Mouse (Mus musculus): ENCODE data around the gene Lzic. TPM values are rescaled to one million over a fixed set of nuclear protein-coding genes. Genes with fewer than 3 reads are reported as not detected.

The Lzic gene
- polyA plus RNA-seq, 1 experiment from 2014 or later = 35.9 TPM

DNA sequence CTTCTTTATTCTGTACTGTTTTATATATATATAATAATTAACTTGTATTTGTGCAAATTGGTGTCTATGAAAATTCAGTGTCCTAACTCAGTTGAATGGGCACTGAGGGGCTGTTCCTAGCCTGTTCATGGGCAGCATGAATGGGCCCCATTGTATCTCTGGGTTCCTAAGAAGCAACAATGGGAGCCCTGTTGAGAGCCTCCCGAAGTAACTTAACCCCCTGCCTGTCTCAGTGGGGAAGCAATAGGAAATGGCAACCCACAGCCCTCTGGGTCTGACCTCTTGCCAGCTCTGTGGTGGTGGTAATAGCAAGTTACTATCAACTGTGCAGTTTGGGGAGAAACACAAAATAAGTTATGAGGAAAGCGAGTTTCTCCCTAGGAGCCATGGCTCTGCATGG, 11.6 kb downstream of the Lzic start:
- Histone ChIP-seq H3K4me2 (ENCODE audit: low read depth, low read length) (no peak overlapping the region), H3K36me3 (ENCODE audit: control insufficient read depth, insufficient read depth, low read length) (peaks cover 26% of the 10 kb centered on the region), H3K9ac (ENCODE audit: low read length) (no peak overlapping the region), H3K9me3 (replicated peaks; ENCODE audit: control insufficient read depth, low read length) (no peaks in the 10 kb centered on the region), H3K4me1 (ENCODE audit: control insufficient read depth, insufficient read depth, low read length) (no peaks in the 10 kb centered on the region), H3K27ac (ENCODE audit: low read length) (no peak overlapping the region), H3K27me3 (ENCODE audit: control insufficient read depth, insufficient read depth, low read length) (no peaks in the 10 kb centered on the region), H3K4me3 (replicated peaks; ENCODE audit: low read length) (no peak overlapping the region)
- peak; percentile 53; the same call in 1 of the 2 replicates for ATAC-seq (ENCODE audit: insufficient read depth, low FRiP score)
- WGBS = 76% methylated on average over 2 of the region's 2 CpGs

DNA sequence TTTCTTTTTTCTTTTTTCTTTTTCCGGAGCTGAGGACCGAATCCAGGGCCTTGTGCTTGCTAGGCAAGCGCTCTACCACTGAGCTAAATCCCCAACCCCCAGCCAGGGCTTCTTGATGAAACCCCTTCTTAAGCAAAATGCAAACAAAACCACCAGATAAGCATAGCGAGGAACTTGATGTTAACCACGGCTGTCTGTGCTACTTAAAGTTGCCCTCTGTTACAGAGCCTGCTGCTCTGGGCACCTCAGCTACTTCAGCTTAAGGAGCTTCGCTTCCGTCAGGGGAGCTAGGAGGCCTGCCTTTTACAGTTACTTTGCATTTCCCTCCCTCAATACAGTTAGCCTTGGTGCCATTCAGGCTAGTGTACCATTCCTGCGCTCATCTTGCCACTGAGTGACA, 13.9 kb downstream of the Lzic start:
- no peak for ATAC-seq (ENCODE audit: insufficient read depth, low FRiP score)
- Histone ChIP-seq H3K4me1 (ENCODE audit: control insufficient read depth, insufficient read depth, low read length) (no peaks in the 10 kb centered on the region), H3K27me3 (ENCODE audit: control insufficient read depth, insufficient read depth, low read length) (no peaks in the 10 kb centered on the region), H3K9ac (ENCODE audit: low read length) (no peak overlapping the region), H3K9me3 (replicated peaks; ENCODE audit: control insufficient read depth, low read length) (no peaks in the 10 kb centered on the region), H3K27ac (ENCODE audit: low read length) (no peak overlapping the region), H3K4me3 (replicated peaks; ENCODE audit: low read length) (no peak overlapping the region), H3K4me2 (ENCODE audit: low read depth, low read length) (no peak overlapping the region), H3K36me3 (ENCODE audit: control insufficient read depth, insufficient read depth, low read length) (peaks cover 32% of the 10 kb centered on the region)
- 67% methylated on average over 8 of the region's 8 CpGs for WGBS

DNA sequence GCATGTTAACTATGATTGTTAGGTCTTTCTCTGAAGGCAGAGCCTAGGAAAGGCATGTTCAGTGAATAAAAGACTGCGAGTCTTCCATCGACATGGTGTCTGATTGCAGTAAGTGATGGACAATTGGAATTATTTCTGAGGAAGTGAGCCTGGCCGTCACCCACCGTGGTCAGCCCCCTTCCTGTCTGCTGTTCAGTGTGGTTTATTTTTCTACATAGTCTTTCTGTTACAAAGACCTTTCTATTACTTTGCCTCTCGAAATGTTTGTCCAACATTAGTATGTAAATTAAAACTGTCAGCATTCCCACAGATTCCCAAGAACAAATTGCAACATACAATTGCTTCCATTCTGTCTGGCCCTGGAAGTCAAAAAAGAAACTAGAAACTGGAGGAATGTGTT, 14.8 kb downstream of the Lzic start:
- no peak for ATAC-seq (ENCODE audit: insufficient read depth, low FRiP score)
- Histone ChIP-seq H3K4me1 (ENCODE audit: control insufficient read depth, insufficient read depth, low read length) (no peaks in the 10 kb centered on the region), H3K36me3 (ENCODE audit: control insufficient read depth, insufficient read depth, low read length) (peaks cover 24% of the 10 kb centered on the region; the same call in 1 of the 2 replicates), H3K9me3 (replicated peaks; ENCODE audit: control insufficient read depth, low read length) (no peaks in the 10 kb centered on the region), H3K4me2 (ENCODE audit: low read depth, low read length) (no peak overlapping the region), H3K27me3 (ENCODE audit: control insufficient read depth, insufficient read depth, low read length) (no peaks in the 10 kb centered on the region), H3K9ac (ENCODE audit: low read length) (no peak overlapping the region), H3K27ac (ENCODE audit: low read length) (no peak overlapping the region), H3K4me3 (replicated peaks; ENCODE audit: low read length) (no peak overlapping the region)
- 81% methylated on average over 5 of the region's 5 CpGs for WGBS

DNA sequence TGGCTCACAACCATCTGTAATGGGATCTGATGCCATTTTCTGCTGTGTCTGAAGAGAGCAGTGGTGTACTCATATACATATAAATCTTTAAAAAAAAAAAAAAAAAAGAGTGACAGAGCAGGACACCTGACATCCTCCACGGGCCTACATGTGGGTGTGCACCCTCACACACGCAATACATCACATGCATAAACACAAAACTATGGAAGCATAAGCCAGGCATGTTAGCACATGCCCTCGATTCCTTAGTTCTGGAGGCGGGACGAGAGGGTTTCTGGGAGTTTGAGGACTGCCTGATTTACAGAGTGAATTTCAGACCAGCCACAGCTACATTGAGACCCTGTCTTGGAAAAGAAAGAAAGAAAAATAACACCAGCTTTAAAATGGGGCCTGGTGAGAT, 19.3 kb downstream of the Lzic start:
- peak overlapping the region; percentile 42; the same call in 1 of the 2 replicates for H3K27ac ChIP-seq (ENCODE audit: low read length)
- H3K4me3 ChIP-seq (replicated peaks; ENCODE audit: low read length) = no peak overlapping the region
- no peaks in the 10 kb centered on the region for H3K9me3 ChIP-seq (replicated peaks; ENCODE audit: control insufficient read depth, low read length)
- ATAC-seq (ENCODE audit: insufficient read depth, low FRiP score) = no peak
- WGBS = 77% methylated on average over 5 of the region's 5 CpGs
- H3K27me3 ChIP-seq (ENCODE audit: control insufficient read depth, insufficient read depth, low read length) = no peaks in the 10 kb centered on the region
- no peaks in the 10 kb centered on the region for H3K4me1 ChIP-seq (ENCODE audit: control insufficient read depth, insufficient read depth, low read length)
- no peak overlapping the region for H3K9ac ChIP-seq (ENCODE audit: low read length)
- H3K36me3 ChIP-seq (ENCODE audit: control insufficient read depth, insufficient read depth, low read length) = peaks cover 12% of the 10 kb centered on the region; the same call in 1 of the 2 replicates
- H3K4me2 ChIP-seq (ENCODE audit: low read depth, low read length) = no peak overlapping the region

DNA sequence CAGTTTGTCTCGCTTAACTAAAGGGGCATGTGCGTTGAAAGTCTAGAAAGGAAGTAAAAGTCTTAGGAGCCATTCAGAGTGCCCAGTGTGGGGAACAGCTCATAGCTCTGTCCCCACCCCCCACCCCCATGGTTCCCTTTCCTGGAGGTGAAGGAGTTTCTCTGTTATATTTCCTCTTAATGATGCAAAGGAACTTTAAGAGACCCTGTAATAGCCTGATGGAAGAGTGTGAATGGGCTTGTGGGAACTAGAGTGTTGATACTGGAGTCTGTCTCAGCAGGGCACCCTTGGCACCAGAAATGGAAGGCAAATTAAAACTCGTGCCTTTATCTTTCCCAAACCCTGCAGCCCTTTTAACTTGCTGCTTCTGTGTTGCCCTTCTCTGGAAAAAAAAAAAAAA, 19.8 kb downstream of the Lzic start:
- no peaks in the 10 kb centered on the region for H3K9me3 ChIP-seq (replicated peaks; ENCODE audit: control insufficient read depth, low read length)
- H3K27me3 ChIP-seq (ENCODE audit: control insufficient read depth, insufficient read depth, low read length) = no peaks in the 10 kb centered on the region
- no peak overlapping the region for H3K9ac ChIP-seq (ENCODE audit: low read length)
- H3K36me3 ChIP-seq (ENCODE audit: control insufficient read depth, insufficient read depth, low read length) = peaks cover 12% of the 10 kb centered on the region; the same call in 1 of the 2 replicates
- H3K4me3 ChIP-seq (replicated peaks; ENCODE audit: low read length) = no peak overlapping the region
- 42% methylated on average over 3 of the region's 3 CpGs for WGBS
- ATAC-seq (ENCODE audit: insufficient read depth, low FRiP score) = no peak
- peak overlapping the region; percentile 42; the same call in 1 of the 2 replicates for H3K27ac ChIP-seq (ENCODE audit: low read length)
- H3K4me1 ChIP-seq (ENCODE audit: control insufficient read depth, insufficient read depth, low read length) = no peaks in the 10 kb centered on the region
- H3K4me2 ChIP-seq (ENCODE audit: low read depth, low read length) = no peak overlapping the region

DNA sequence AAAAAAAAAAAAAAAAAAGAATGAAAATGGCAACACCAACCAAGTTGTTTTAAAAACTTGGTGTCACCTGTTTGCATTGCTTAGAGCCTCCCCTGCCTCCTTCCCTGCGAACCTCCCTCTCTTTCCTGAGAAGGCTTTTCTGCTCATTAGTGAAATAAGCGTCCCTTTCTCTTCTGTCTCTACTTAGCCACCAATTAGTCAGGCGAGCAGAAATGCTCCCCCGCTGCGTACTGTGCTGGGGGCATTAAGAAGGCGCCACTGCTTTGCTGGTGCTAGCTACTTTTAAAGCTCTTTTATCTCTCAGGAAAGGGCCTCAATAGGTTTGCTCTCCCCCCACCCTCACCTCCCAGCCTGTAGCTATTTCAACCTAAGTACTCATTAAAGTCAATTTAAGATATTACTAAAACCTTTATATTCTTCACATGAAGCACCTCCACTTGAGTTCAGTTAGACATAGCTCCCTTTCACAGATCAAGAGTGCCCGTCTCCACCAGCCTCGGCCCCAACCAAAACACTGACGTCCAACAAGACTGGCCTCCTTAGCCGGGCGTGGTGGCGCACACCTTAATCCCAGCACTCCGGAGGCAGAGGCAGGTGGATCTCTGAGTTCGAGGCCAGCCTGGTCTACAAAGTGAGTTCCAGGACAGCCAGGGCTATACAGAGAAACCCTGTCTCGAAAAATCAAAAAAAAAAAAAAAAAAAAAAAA, 20.4 kb downstream of the Lzic start:
- H3K4me1 ChIP-seq (ENCODE audit: control insufficient read depth, insufficient read depth, low read length) = no peaks in the 10 kb centered on the region
- H3K4me2 ChIP-seq (ENCODE audit: low read depth, low read length) = no peak overlapping the region
- peaks cover 9% of the 10 kb centered on the region; the same call in 1 of the 2 replicates for H3K36me3 ChIP-seq (ENCODE audit: control insufficient read depth, insufficient read depth, low read length)
- ATAC-seq (ENCODE audit: insufficient read depth, low FRiP score) = no peak
- H3K9ac ChIP-seq (ENCODE audit: low read length) = no peak overlapping the region
- H3K4me3 ChIP-seq (replicated peaks; ENCODE audit: low read length) = no peak overlapping the region
- 75% methylated on average over 14 of the region's 15 CpGs for WGBS
- no peaks in the 10 kb centered on the region for H3K27me3 ChIP-seq (ENCODE audit: control insufficient read depth, insufficient read depth, low read length)
- H3K27ac ChIP-seq (ENCODE audit: low read length) = no peak overlapping the region
- no peaks in the 10 kb centered on the region for H3K9me3 ChIP-seq (replicated peaks; ENCODE audit: control insufficient read depth, low read length)

DNA sequence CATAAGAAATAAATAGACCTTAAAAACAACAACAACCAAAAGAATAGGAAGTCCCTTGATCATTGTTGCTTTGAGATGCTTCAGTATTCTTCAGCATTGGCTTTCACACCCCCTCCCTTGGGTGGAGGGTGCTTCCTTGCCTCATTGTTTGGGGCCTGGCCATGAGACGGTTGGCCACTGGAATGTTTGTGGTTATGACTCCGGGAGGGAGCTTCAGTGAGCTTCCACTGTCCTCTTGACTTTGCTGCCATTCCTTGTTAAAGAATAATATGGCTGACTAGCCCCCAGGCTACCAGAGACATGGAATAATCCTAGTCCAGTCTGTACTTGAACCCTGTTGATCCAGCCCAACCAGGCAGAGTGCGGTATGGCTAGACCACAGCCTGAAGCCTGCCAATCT, 21.9 kb downstream of the Lzic start:
- no peak overlapping the region for H3K9ac ChIP-seq (ENCODE audit: low read length)
- no peaks in the 10 kb centered on the region for H3K27me3 ChIP-seq (ENCODE audit: control insufficient read depth, insufficient read depth, low read length)
- H3K4me1 ChIP-seq (ENCODE audit: control insufficient read depth, insufficient read depth, low read length) = no peaks in the 10 kb centered on the region
- no peaks in the 10 kb centered on the region for H3K9me3 ChIP-seq (replicated peaks; ENCODE audit: control insufficient read depth, low read length)
- WGBS = 75% methylated on average over 3 of the region's 3 CpGs
- H3K4me2 ChIP-seq (ENCODE audit: low read depth, low read length) = no peak overlapping the region
- no peak for ATAC-seq (ENCODE audit: insufficient read depth, low FRiP score)
- H3K27ac ChIP-seq (ENCODE audit: low read length) = no peak overlapping the region
- no peak overlapping the region for H3K4me3 ChIP-seq (replicated peaks; ENCODE audit: low read length)
- peaks cover 7% of the 10 kb centered on the region; the same call in 1 of the 2 replicates for H3K36me3 ChIP-seq (ENCODE audit: control insufficient read depth, insufficient read depth, low read length)

DNA sequence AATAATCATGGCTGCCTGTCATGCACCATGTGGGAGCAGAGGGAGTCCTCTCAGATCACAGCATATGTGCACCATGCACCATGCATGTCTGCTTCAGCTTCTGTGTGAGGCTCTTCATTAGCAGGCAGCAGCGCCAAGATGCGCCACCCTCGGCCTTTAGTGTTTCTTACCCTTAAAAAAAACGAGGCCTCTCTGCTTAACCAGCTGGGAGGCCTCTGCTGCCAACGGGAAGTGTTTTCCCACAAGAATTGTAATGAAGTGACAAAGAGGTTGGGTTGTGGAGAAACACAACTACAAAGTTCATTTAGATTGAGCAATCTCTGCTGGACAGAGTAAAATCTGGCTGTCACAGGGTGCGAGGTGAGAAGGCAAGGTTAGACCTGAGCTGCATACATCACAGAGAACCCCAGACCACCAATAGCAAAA, 26.2 kb downstream of the Lzic start:
- Histone ChIP-seq H3K4me2 (ENCODE audit: low read depth, low read length) (no peak overlapping the region), H3K9ac (ENCODE audit: low read length) (no peak overlapping the region), H3K27ac (ENCODE audit: low read length) (no peak overlapping the region), H3K4me1 (ENCODE audit: control insufficient read depth, insufficient read depth, low read length) (no peaks in the 10 kb centered on the region), H3K9me3 (replicated peaks; ENCODE audit: control insufficient read depth, low read length) (no peaks in the 10 kb centered on the region), H3K27me3 (ENCODE audit: control insufficient read depth, insufficient read depth, low read length) (no peaks in the 10 kb centered on the region), H3K4me3 (replicated peaks; ENCODE audit: low read length) (no peak overlapping the region), H3K36me3 (ENCODE audit: control insufficient read depth, insufficient read depth, low read length) (no peaks in the 10 kb centered on the region)
- WGBS = 46% methylated on average over 6 of the region's 6 CpGs
- no peak for ATAC-seq (ENCODE audit: insufficient read depth, low FRiP score)

DNA sequence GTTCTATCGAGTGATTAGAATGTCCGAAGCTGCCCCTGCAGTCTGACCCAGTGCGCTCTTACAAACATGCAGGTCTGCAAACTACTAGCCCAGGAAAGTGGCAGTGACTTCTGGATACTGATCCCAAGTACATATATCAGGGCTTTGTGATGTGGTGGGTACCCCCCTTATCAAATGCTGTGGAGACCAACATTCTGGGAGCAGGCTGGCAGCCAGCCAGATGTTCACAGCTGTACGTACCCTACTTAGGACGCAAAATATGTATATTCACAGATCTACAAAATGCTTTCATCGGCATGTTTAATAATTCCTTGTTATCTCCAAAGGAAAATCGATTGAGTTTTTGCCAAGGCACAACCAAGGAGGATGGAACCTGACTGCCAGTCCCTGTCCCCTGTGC, 27.0 kb downstream of the Lzic start:
- WGBS = 65% methylated on average over 7 of the region's 7 CpGs
- H3K4me2 ChIP-seq (ENCODE audit: low read depth, low read length) = no peak overlapping the region
- ATAC-seq (ENCODE audit: insufficient read depth, low FRiP score) = no peak
- H3K4me3 ChIP-seq (replicated peaks; ENCODE audit: low read length) = no peak overlapping the region
- no peaks in the 10 kb centered on the region for H3K27me3 ChIP-seq (ENCODE audit: control insufficient read depth, insufficient read depth, low read length)
- no peaks in the 10 kb centered on the region for H3K36me3 ChIP-seq (ENCODE audit: control insufficient read depth, insufficient read depth, low read length)
- H3K4me1 ChIP-seq (ENCODE audit: control insufficient read depth, insufficient read depth, low read length) = no peaks in the 10 kb centered on the region
- H3K9ac ChIP-seq (ENCODE audit: low read length) = no peak overlapping the region
- no peaks in the 10 kb centered on the region for H3K9me3 ChIP-seq (replicated peaks; ENCODE audit: control insufficient read depth, low read length)
- no peak overlapping the region for H3K27ac ChIP-seq (ENCODE audit: low read length)
